In genomic region chr15:85424197-85424596, GRCm38 (mm10) we compare ENCODE assay signal across 14 mouse cellular contexts.
A peak's percentile ranks its signal among the peaks of the same experiment; 100 is the strongest.
DNase-seq lines count a peak whose midpoint lies in the region; ATAC-seq and TF ChIP-seq lines count a peak whose summit lies in the region.
"Had no signal": no experiment of that assay in that cellular context is flagged by ENCODE, and none has a peak within 500 bp of the region (broad histone marks: within the 10 kb centered on the region; RNA-seq: fewer than 3 reads in every experiment).

No protein-coding gene starts in this region.

- no peaks in the 10 kb centered on the region for H3K9me3 ChIP-seq in liver, embryonic 11.5 days (ENCODE audit: control insufficient read depth, low read length)
- H3K9me3 ChIP-seq in hindbrain, embryonic 13.5 days: no peaks in the 10 kb centered on the region
- H3K9me3 ChIP-seq: embryonic facial prominence, embryonic 10.5 days; forebrain, embryonic 13.5 days had no signal

- no peaks in the 10 kb centered on the region for H3K79me2 ChIP-seq in liver, adult 2 months (ENCODE audit: control insufficient read depth, insufficient read depth, low read length)

- POLR2A ChIA-PET in Patski (lab: Charles Lee): no interaction called here

- ATAC-seq in liver, embryonic 11.5 days (replicated peaks; ENCODE audit: low FRiP score): no peak
- peak; percentile 90 for ATAC-seq in Patski
- ATAC-seq in hindbrain, embryonic 13.5 days (ENCODE audit: low FRiP score): no peak
- ATAC-seq: forebrain, embryonic 13.5 days had no signal

- H3K9ac ChIP-seq in liver, adult 2 months (ENCODE audit: low read depth, low read length): no peak overlapping the region
- no peak overlapping the region for H3K9ac ChIP-seq in liver, embryonic 11.5 days (ENCODE audit: low read depth, low read length)
- no peak overlapping the region for H3K9ac ChIP-seq in hindbrain, embryonic 13.5 days
- H3K9ac ChIP-seq: forebrain, embryonic 13.5 days; liver, embryonic 14.5 days had no signal

- no peak for TF ChIP-seq POLR2A in liver, adult 2 months (IDR thresholded peaks at IDR 0.05; ENCODE audit: extremely low read depth, insufficient read depth, low read length)

- no peak for TF ChIP-seq CTCF in gastrocnemius, adult 2 months (IDR thresholded peaks at IDR 0.05)
- no peak for TF ChIP-seq CTCF in liver, adult 2 months (IDR thresholded peaks at IDR 0.05; ENCODE audit: low read depth, low read length)
- TF ChIP-seq CTCF in Patski (IDR thresholded peaks at IDR 0.05): no peak

- no peak overlapping the region; the same call in 1 of the 2 replicates for H3K27ac ChIP-seq in gastrocnemius, adult 2 months
- no peak overlapping the region for H3K27ac ChIP-seq in liver, adult 2 months (replicated peaks; ENCODE audit: insufficient read depth, low read depth, low read length)
- no peak overlapping the region for H3K27ac ChIP-seq in liver, embryonic 11.5 days (ENCODE audit: low read depth, low read length)
- H3K27ac ChIP-seq in hindbrain, embryonic 13.5 days: no peak overlapping the region
- H3K27ac ChIP-seq: embryonic facial prominence, embryonic 10.5 days; forebrain, embryonic 13.5 days; liver, embryonic 14.5 days had no signal

- DNase-seq in gastrocnemius, adult 2 months: peak; percentile 28
- no peak for DNase-seq in gastrocnemius, postnatal 36 days
- DNase-seq in liver, adult 2 months (ENCODE audit: extremely low read depth, low read depth, low spot score): peak; percentile 58
- no peak for DNase-seq in liver, embryonic 11.5 days (ENCODE audit: low spot score)
- DNase-seq in Patski (ENCODE audit: low read depth, low spot score): peak; percentile 35
- peak; percentile 50 for DNase-seq in lung, postnatal 36 days
- no peak for DNase-seq in embryo, embryonic 11 days
- DNase-seq: cerebellum, adult 2 months; thymus, adult 18-20 months had no signal

- H3K27me3 ChIP-seq in liver, adult 2 months (ENCODE audit: control insufficient read depth, insufficient read depth, low read length): no peaks in the 10 kb centered on the region
- no peaks in the 10 kb centered on the region for H3K27me3 ChIP-seq in liver, embryonic 11.5 days (replicated peaks; ENCODE audit: control insufficient read depth, insufficient read depth, low read length)
- H3K27me3 ChIP-seq in Patski: no peaks in the 10 kb centered on the region
- no peaks in the 10 kb centered on the region for H3K27me3 ChIP-seq in hindbrain, embryonic 13.5 days
- H3K27me3 ChIP-seq: forebrain, embryonic 13.5 days had no signal

- H3K36me3 ChIP-seq in liver, adult 2 months (ENCODE audit: control insufficient read depth, insufficient read depth, low read length): no peaks in the 10 kb centered on the region
- H3K36me3 ChIP-seq in liver, embryonic 11.5 days (ENCODE audit: control insufficient read depth, insufficient read depth, low read length): no peaks in the 10 kb centered on the region
- H3K36me3 ChIP-seq in hindbrain, embryonic 13.5 days: no peaks in the 10 kb centered on the region
- H3K36me3 ChIP-seq: embryonic facial prominence, embryonic 10.5 days had no signal

- H3K4me1 ChIP-seq in liver, adult 2 months (ENCODE audit: control insufficient read depth, insufficient read depth, low read length): no peaks in the 10 kb centered on the region; the same call in 1 of the 2 replicates
- H3K4me1 ChIP-seq in liver, embryonic 11.5 days (replicated peaks; ENCODE audit: control insufficient read depth, insufficient read depth, low read length): no peaks in the 10 kb centered on the region
- H3K4me1 ChIP-seq in hindbrain, embryonic 13.5 days (replicated peaks): peaks cover 13% of the 10 kb centered on the region; the same call in 1 of the 2 replicates
- H3K4me1 ChIP-seq: embryonic facial prominence, embryonic 10.5 days had no signal

- intact Hi-C loops in gastrocnemius, adult 2 months (cut with DNase I): no loop called here
- intact Hi-C loops in gastrocnemius, postnatal 36 days (cut with DNase I): no loop called here

- in situ Hi-C loops in Patski (cut with MboI; ENCODE audit: low pct_unique_long_range_greater_than_20kb): no loop called here

- CTCF ChIA-PET in Patski (lab: Charles Lee): no interaction called here

- H3K4me2 ChIP-seq in liver, embryonic 11.5 days: no peak overlapping the region
- H3K4me2 ChIP-seq in hindbrain, embryonic 13.5 days: no peak overlapping the region
- H3K4me2 ChIP-seq: forebrain, embryonic 13.5 days had no signal

- 34% methylated on average over 3 of the region's 3 CpGs for WGBS in liver, adult 2 months
- 86% methylated on average over 3 of the region's 3 CpGs for WGBS in liver, embryonic 11.5 days
- WGBS in hindbrain, embryonic 13.5 days: 73% methylated on average over 3 of the region's 3 CpGs

- no peak overlapping the region for H3K4me3 ChIP-seq in gastrocnemius, adult 2 months
- no peak overlapping the region for H3K4me3 ChIP-seq in liver, adult 2 months (ENCODE audit: insufficient read depth, low read depth, low read length)
- H3K4me3 ChIP-seq in liver, embryonic 11.5 days (ENCODE audit: low read depth, low read length): no peak overlapping the region
- no peak overlapping the region for H3K4me3 ChIP-seq in hindbrain, embryonic 13.5 days
- H3K4me3 ChIP-seq: embryonic facial prominence, embryonic 10.5 days; forebrain, embryonic 13.5 days; layer of hippocampus, adult 2 months had no signal

Comparison
In these comparisons a context has a peak if more than half of its experiments do, and no peak if none do; other contexts are left out.
1. DNase-seq: peak in gastrocnemius, adult 2 months (single experiment), liver, adult 2 months (single experiment), Patski (single experiment) and lung, postnatal 36 days (single experiment); none in gastrocnemius, postnatal 36 days (0 of 2), liver, embryonic 11.5 days (single experiment) and embryo, embryonic 11 days (single experiment).